Mouse (Mus musculus) brain, embryonic 14.5 days (tissue): ENCODE measurements around the gene Ildr2.

Experiments
- CTCF ChIP-seq: fragments of 200-500 bp; IDR thresholded peaks from 2 replicates; pipeline ENCODE4 v1.5.1; 2012; ENCODE audit warnings: inconsistent platforms, mild to moderate bottlenecking, moderate library complexity, borderline replicate concordance; ENCODE audit not compliant: insufficient read depth, insufficient read length; ENCODE audit errors: extremely low read depth
- POLR2A ChIP-seq: fragments of 200-500 bp; IDR thresholded peaks from 2 replicates; pipeline ENCODE4 v1.6.1; 2012; ENCODE audit warnings: mild to moderate bottlenecking, inconsistent platforms, borderline replicate concordance; ENCODE audit not compliant: poor library complexity, insufficient read depth, insufficient read length, severe bottlenecking; ENCODE audit errors: extremely low read depth

- TF ChIP-seq CTCF (no peak), POLR2A (no peak)
Measured at GRCm38 (mm10) chr1:166290562-166290961, 36.6 kb downstream of the Ildr2 start.
